ENCODE assay signal across 25 mouse cellular contexts in genomic region chr12:100624854-100625447, GRCm38 (mm10).
"Had no signal": no experiment of that assay in that cellular context is flagged by ENCODE, and none has a peak within 500 bp of the region (broad histone marks: within the 10 kb centered on the region; RNA-seq: fewer than 3 reads in every experiment).

No protein-coding gene starts in this region.

- H3K27me3 ChIP-seq: heart, embryonic 12.5 days; hindbrain, embryonic 12.5 days; intestine, embryonic 15.5 days; liver, embryonic 12.5 days had no signal

- ATAC-seq: hindbrain, embryonic 16.5 days; inflammation-experienced regulatory T-cells, adult 6 months; intestine, embryonic 15.5 days; intestine, postnatal 0 days; liver, embryonic 12.5 days had no signal

- H3K36me3 ChIP-seq: heart, embryonic 10.5 days; heart, embryonic 12.5 days; hindbrain, embryonic 10.5 days; hindbrain, embryonic 12.5 days; intestine, embryonic 15.5 days; liver, embryonic 12.5 days had no signal

- H3K9ac ChIP-seq: heart, embryonic 12.5 days; hindbrain, embryonic 12.5 days; hindbrain, embryonic 14.5 days; intestine, embryonic 15.5 days; liver, embryonic 12.5 days; liver, embryonic 14.5 days had no signal

- H3K4me3 ChIP-seq: gastrocnemius, adult 2 months; heart, embryonic 10.5 days; heart, embryonic 12.5 days; hindbrain, embryonic 10.5 days; hindbrain, embryonic 12.5 days; intestine, embryonic 15.5 days; layer of hippocampus, adult 2 months; left cerebral cortex, adult 2 months; liver, embryonic 12.5 days had no signal

- H3K4me1 ChIP-seq: heart, embryonic 10.5 days; heart, embryonic 12.5 days; hindbrain, embryonic 10.5 days; hindbrain, embryonic 12.5 days; intestine, embryonic 15.5 days; liver, embryonic 12.5 days had no signal

- DNase-seq: gastrocnemius, adult 2 months; gastrocnemius, postnatal 10 days; gastrocnemius, postnatal 25 days; heart, adult 18-20 months; heart, postnatal 10 days; heart, postnatal 4 days; kidney, adult 18-20 months; kidney, adult 8-10 months; kidney, postnatal 10 days; kidney, postnatal 25 days; kidney, postnatal 4 days; liver had no signal

- H3K4me2 ChIP-seq: heart, embryonic 12.5 days; hindbrain, embryonic 12.5 days; hindbrain, embryonic 14.5 days; intestine, embryonic 15.5 days; liver, embryonic 12.5 days had no signal

- H3K9me3 ChIP-seq: heart, embryonic 10.5 days; heart, embryonic 12.5 days; hindbrain, embryonic 10.5 days; hindbrain, embryonic 12.5 days; intestine, embryonic 15.5 days; liver, embryonic 12.5 days had no signal

- H3K27ac ChIP-seq: heart, embryonic 10.5 days; hindbrain, embryonic 10.5 days; hindbrain, embryonic 12.5 days; hindbrain, embryonic 14.5 days; intestine, embryonic 15.5 days; layer of hippocampus, adult 2 months; left cerebral cortex, adult 2 months; liver, embryonic 12.5 days; liver, embryonic 14.5 days had no signal
